Mouse (Mus musculus): ENCODE data around the gene Rgl1.

DNA sequence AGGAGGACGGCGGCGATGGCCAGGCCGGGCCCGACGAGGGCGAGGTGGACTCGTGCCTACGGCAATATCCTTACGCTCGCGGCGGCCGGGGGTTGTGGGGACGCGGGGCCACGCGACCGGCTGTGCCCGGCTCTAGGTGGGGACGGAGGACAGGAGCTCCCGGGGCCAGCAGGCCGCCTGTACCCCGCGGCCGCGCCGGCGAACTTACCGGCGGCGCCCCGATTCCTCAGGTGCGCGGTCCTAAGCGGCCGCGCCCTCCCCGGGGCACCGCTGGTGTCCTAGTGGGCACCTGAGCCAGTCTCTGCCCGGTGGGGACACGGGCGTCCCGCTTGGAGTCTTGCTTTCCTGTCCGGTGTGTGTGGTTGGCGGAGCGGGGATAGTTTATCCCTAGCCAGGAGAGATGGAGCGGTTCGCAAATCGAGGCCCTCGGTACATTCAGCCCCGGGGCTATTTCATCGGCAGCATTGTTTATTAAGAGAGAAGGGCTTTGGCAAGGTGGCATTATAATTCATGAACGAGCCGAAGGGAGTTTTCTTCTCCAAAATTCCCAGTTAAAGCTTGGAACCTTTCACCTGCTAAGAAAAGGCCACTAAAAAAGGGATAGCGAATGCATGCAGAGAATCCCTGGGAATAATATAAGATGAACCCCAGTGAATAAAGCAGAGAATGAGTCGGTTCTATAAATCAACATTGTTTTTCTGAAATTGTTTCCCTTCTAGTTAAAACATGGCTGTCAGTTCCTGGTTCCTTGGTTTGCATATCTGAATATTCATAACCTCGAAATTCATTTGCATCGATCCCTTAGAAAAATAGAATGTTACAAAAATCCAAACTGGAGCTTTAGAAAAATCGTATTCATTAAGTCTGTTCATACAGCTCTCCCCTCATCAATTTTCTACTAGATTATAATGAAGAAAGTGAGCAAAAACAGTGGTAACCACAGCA, 925 bp upstream of the Rgl1 start:
- TF ChIP-seq CTCF (IDR thresholded peaks at IDR 0.05; ENCODE audit: borderline replicate concordance, control insufficient read depth, extremely low read depth, insufficient read depth, low read length, poor library complexity) (no peak), POLR2A (IDR thresholded peaks at IDR 0.05; ENCODE audit: control insufficient read depth, extremely low read depth, insufficient read depth, low read length, poor library complexity) (no peak)
